Mouse (Mus musculus) stomach, postnatal 0 days (tissue): ENCODE results near the gene Rnf213. TPM values are rescaled to one million over a fixed set of nuclear protein-coding genes. Genes with fewer than 3 reads are reported as not detected.

Experiments
- ATAC-seq: fragments of 200-750 bp; cut with Nextera tagmentation; 2 replicates; pipeline ENCODE4 v1.8.0; 2017; ENCODE audit not compliant: low FRiP score, low TSS enrichment
- DNase-seq: peaks from one replicate; pipeline ENCODE4 v3.0.0-alpha.2; 2016; ENCODE audit warnings: low spot score
- H3K27ac ChIP-seq: fragments of 300-500 bp; sonication (generic); replicated peaks from 2 replicates; pipeline ENCODE4 v1.5.1; 2014; ENCODE audit warnings: mild to moderate bottlenecking, control low read depth
- H3K27me3 ChIP-seq: fragments of 300-500 bp; sonication (generic); 2 replicates; pipeline ENCODE4 v1.6.1; 2014; ENCODE audit warnings: low read length; ENCODE audit not compliant: control insufficient read depth, insufficient read depth
- H3K36me3 ChIP-seq: fragments of 300-500 bp; sonication (generic); 2 replicates; pipeline ENCODE4 v1.6.1; 2014; ENCODE audit warnings: low read length, mixed read lengths; ENCODE audit not compliant: control insufficient read depth, insufficient read depth
- H3K4me1 ChIP-seq: fragments of 300-500 bp; sonication (generic); replicated peaks from 2 replicates; pipeline ENCODE4 v1.6.1; 2014; ENCODE audit warnings: antibody characterized with exemption; ENCODE audit not compliant: control insufficient read depth, insufficient read depth
- H3K4me2 ChIP-seq: fragments of 300-500 bp; sonication (generic); replicated peaks from 2 replicates; pipeline ENCODE4 v1.6.1; 2014; ENCODE audit warnings: low read depth, mild to moderate bottlenecking, control low read depth, moderate library complexity
- H3K4me3 ChIP-seq: fragments of 300-500 bp; sonication (generic); 2 replicates; pipeline ENCODE4 v1.5.1; 2014; ENCODE audit warnings: low read depth, low read length, control low read depth
- H3K9ac ChIP-seq: fragments of 300-500 bp; sonication (generic); 2 replicates; pipeline ENCODE4 v1.6.1; 2014; ENCODE audit warnings: mild to moderate bottlenecking, low read length, control low read depth, mixed read lengths
- H3K9me3 ChIP-seq: fragments of 300-500 bp; sonication (generic); 2 replicates; pipeline ENCODE4 v1.6.1; 2016; ENCODE audit warnings: low read length; ENCODE audit not compliant: control insufficient read depth
- CTCF ChIP-seq: IDR thresholded peaks from 2 replicates; pipeline ENCODE4 v1.5.1; 2016; ENCODE audit warnings: antibody characterized with exemption, low read depth, mild to moderate bottlenecking, moderate library complexity
- EP300 ChIP-seq: optimal IDR thresholded peaks from 2 replicates; pipeline ENCODE3; 2016; ENCODE audit warnings: antibody characterized with exemption
- WGBS: fragments of 180-500 bp; shearing (Covaris S2); extraction: QIAGEN DNeasy Blood & Tissue Kit; methylation state at CpG from one replicate; pipeline ENCODE4 v1.1.7; 2014; 5-methylcytosine and 5-hydroxymethylcytosine counted together
- polyA plus RNA-seq: library from polyadenylated mRNA; unstranded; fragments of >200 nt; fragmentation: Nextera tagmentation; extraction: Ambion mirVana; gene quantifications from 2 replicates; pipeline ENCODE4 v1.2.1, GENCODE M21; 2015

The Rnf213 gene
- polyA plus RNA-seq, 1 experiment from 2014 or later, result 4.4 TPM

DNA sequence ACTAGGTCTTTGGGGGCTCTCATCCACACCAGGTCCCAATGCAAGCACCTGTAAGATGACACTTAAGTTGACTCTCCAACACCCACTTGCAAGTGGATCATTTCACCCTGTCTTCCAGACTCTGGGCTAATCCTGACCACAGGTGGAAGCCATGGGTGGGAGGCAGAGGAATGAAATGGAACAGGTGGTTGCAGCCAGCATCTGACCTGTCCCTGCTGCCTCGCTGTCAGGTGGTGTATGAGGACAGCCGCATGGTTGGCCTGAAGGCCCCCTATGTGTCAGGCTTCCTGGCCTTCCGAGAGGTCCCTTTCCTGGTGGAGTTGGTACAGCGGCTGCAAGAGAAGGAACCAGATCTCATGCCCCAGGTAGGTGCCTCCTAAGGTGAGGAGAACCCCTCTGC is 106.4 kb downstream of the Rnf213 start:
- H3K4me1 ChIP-seq, result no peaks in the 10 kb centered on the region
- WGBS, result 89% methylated on average over 4 of the region's 4 CpGs

DNA sequence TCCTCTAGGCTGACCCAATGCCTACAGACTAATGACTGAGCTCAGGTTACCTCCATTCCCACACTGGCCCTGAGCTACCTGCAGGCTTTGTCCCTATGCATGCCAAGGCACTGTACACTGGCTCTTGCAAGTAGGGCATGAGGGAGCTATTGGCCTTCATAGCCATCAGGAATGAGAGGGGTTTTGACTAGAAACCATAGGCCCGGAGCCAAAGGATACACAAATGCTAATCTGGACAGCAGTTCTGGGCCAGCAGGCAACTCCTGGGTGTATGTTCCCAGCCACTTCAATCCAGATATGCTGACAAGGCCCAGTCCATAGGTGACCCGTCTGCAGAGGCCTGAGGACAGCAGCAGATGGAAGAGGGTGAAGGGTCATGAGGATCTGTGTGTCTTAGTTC is 107.1 kb downstream of the Rnf213 start:
- WGBS, result 84% methylated on average over 2 of the region's 2 CpGs
- Histone ChIP-seq H3K4me3 (no peak overlapping the region), H3K27me3 (no peaks in the 10 kb centered on the region), H3K27ac (no peak overlapping the region), H3K9ac (no peak overlapping the region), H3K36me3 (peaks cover 16% of the 10 kb centered on the region; the same call in 1 of the 2 replicates), H3K4me1 (no peaks in the 10 kb centered on the region), H3K9me3 (no peaks in the 10 kb centered on the region), H3K4me2 (no peak overlapping the region)
- TF ChIP-seq EP300, result no peak
- no peak for TF ChIP-seq CTCF
- DNase-seq, result no peak
- no peak for ATAC-seq

More for the DNA sequence above, 106.4 kb downstream of the Rnf213 start:
- DNase-seq (no peak), ATAC-seq (no peak)
- H3K9me3 ChIP-seq, result no peaks in the 10 kb centered on the region
- H3K4me2 ChIP-seq, result no peak overlapping the region
- no peak overlapping the region for H3K27ac ChIP-seq
- H3K9ac ChIP-seq, result no peak overlapping the region
- 0 out of 2 replicates have a peak, but pooled peaks cover 9% of the 10 kb centered on the region for H3K36me3 ChIP-seq
- TF ChIP-seq EP300, result no peak
- no peak for TF ChIP-seq CTCF
- no peak overlapping the region for H3K4me3 ChIP-seq
- H3K27me3 ChIP-seq, result no peaks in the 10 kb centered on the region

DNA sequence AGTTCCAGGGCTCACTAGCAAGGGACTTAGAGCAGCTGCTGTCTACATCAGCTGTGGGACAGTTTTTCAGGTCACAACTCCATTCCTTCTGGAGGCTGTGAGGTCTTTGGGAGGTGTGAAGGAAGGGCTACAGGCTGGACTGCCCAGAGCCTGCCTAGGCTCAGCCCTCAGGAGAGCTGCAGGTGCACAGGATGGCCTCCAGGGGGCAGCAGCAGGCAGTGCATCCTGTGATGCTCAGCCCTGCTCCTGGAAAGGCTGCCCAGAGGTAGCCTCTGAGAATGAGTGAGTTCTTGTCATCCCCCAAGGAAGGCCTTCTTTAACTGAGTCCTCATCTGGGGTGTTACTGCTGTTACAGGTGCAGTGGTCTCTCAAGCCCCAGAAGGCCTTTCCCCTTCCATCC is 110.8 kb downstream of the Rnf213 start:
- ATAC-seq, result peak; percentile 66
- H3K4me1 ChIP-seq, result no peaks in the 10 kb centered on the region
- peak; percentile 78 for DNase-seq
- TF ChIP-seq EP300 (no peak), CTCF (peak; percentile 98)
- H3K27me3 ChIP-seq, result no peaks in the 10 kb centered on the region
- H3K4me2 ChIP-seq, result no peak overlapping the region
- no peak overlapping the region for H3K9ac ChIP-seq
- peaks cover 24% of the 10 kb centered on the region for H3K36me3 ChIP-seq
- H3K4me3 ChIP-seq, result no peak overlapping the region
- H3K27ac ChIP-seq, result no peak overlapping the region
- H3K9me3 ChIP-seq, result no peaks in the 10 kb centered on the region

DNA sequence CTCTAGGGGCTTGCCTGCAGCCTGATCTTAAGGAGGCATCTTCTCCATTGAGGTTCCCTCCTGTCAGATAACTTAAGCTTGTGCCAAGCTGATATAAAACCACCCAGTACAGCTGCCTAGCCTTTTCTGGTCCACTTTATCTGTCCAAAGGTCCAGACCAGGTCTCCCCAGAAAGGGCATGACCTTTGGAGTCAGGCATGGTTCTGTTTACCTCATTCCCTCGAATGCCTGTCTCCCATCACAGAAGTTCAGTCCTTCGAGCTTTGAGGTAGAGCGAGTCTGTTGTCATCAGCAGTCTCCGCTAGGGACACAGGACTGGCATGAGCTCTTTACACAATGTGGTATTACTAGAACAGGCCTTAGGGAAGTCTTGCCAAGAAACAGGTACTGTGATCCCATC is 113.5 kb downstream of the Rnf213 start:
- Histone ChIP-seq H3K9ac (no peak overlapping the region), H3K4me2 (no peak overlapping the region), H3K36me3 (peaks cover 20% of the 10 kb centered on the region), H3K27ac (no peak overlapping the region), H3K9me3 (no peaks in the 10 kb centered on the region), H3K4me3 (no peak overlapping the region), H3K4me1 (no peaks in the 10 kb centered on the region), H3K27me3 (no peaks in the 10 kb centered on the region)
- no peak for DNase-seq
- no peak for ATAC-seq
- WGBS, result 73% methylated on average over 4 of the region's 4 CpGs
- no peak for TF ChIP-seq CTCF
- no peak for TF ChIP-seq EP300

DNA sequence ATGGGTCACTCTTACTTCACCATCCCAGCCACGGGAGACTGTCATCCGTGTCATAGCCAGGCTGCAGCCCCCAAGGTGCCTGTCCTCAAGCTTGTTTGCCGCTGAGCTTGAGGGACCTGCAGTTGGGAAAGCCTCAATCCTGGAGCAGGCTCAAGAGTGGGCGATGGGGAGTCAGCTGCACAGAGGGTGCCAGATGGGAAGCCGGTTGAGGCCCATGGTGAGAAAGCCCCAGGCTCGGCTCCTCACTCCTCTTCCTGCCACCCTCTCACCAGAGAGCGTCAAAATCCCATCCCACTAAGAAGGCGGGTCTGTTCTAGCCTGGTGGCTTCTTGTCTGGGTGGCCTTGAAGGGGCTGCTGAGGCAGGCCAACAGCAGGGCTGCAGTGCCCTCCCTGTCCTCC is 114.9 kb downstream of the Rnf213 start:
- DNase-seq, result no peak
- no peak overlapping the region for H3K9ac ChIP-seq
- no peak overlapping the region for H3K27ac ChIP-seq
- 85% methylated on average over 8 of the region's 8 CpGs for WGBS
- peaks cover 15% of the 10 kb centered on the region for H3K36me3 ChIP-seq
- H3K4me1 ChIP-seq, result no peaks in the 10 kb centered on the region
- no peak for ATAC-seq
- no peak overlapping the region for H3K4me3 ChIP-seq
- H3K9me3 ChIP-seq, result no peaks in the 10 kb centered on the region
- no peak overlapping the region for H3K4me2 ChIP-seq
- no peaks in the 10 kb centered on the region for H3K27me3 ChIP-seq
- TF ChIP-seq EP300 (no peak), CTCF (no peak)

DNA sequence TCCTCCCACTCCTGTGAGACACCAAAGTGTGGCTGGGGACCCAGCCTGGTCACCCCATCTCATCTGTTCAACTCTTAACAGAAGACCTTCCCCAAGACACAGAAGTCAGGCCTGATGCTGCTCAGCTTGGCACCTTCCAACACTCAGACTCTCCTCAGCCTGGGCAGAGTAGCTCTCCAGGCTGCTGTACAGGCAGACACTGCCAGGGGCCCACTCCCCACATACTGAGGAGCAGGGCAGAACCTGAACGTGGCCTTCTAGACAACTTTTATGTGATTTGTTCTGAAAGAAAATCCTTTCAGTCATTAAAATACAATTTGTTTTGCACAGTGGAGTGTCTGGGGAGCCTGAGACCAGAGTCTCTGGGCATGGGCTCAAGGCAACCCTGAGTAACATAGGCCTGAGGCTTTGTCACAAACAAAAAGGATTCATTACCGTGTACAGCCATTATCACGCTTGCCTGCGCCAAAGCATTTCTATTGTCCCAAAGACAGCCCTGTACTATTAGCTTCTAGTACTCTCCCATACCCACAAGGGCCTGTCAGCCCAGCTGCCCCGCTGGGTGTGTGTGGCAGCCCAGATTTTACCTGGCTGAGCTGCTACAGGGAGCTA is 116.4 kb downstream of the Rnf213 start:
- Histone ChIP-seq H3K36me3 (peaks cover 15% of the 10 kb centered on the region), H3K9me3 (no peaks in the 10 kb centered on the region), H3K27ac (no peak overlapping the region), H3K27me3 (no peaks in the 10 kb centered on the region), H3K4me3 (no peak overlapping the region), H3K9ac (no peak overlapping the region), H3K4me2 (no peak overlapping the region), H3K4me1 (no peaks in the 10 kb centered on the region)
- no peak for ATAC-seq
- DNase-seq, result no peak
- 55% methylated on average over 5 of the region's 5 CpGs for WGBS
- no peak for TF ChIP-seq EP300
- no peak for TF ChIP-seq CTCF
